Mouse (Mus musculus): ENCODE data around the gene Nae1. TPM values are rescaled to one million over a fixed set of nuclear protein-coding genes. Genes with fewer than 3 reads are reported as not detected.

Nae1 gene
- total RNA-seq (2023; ENCODE audit: inconsistent age): 35.0 to 43.0 TPM (median 39.4 TPM) in 4 replicates

DNA sequence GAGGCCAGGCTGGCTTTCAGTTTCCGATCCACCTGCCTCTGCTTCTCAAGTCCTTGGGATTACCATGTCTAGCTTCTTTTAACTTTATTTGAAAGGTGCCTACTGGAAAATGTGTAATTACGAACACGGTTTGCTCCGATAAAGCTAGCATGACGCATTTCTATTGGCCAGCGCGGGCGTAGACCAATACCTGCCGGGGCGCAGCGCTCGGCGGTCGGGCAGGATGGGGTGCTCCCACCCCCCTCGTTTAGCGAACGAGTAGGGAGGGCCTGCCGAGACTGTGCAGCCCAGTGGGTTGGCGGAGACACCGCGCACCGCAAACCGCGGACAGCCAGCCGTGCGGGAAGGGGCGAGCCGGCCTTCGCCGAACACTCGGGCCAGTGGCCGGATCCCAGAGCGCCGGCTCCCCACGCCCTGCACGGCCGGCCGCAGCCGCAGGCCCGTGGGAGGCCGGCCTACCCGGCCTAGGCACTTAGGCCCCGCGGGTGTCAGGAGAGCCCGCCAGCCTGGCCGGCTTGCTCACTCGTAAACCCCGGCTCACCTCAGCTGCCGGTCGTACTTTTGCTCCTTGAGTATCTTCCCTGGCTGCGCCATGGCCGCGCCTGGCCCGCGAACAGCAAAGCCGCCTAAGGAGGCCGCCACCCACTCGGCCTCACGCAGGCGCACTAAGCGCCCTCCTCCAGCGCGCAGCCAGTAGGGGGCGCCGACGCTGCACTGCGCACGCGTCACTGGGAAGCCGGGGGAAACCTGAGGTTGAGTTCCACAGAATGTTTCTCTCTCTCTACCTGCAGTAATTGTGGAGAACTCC, at the start of gene Nae1, which contains the start of gene Car7:
Nae1 (minus strand) TSS at position 667 of the 808 bp plus-strand sequence.
Car7 (plus strand) TSS at position 719 of the 808 bp plus-strand sequence.

DNA sequence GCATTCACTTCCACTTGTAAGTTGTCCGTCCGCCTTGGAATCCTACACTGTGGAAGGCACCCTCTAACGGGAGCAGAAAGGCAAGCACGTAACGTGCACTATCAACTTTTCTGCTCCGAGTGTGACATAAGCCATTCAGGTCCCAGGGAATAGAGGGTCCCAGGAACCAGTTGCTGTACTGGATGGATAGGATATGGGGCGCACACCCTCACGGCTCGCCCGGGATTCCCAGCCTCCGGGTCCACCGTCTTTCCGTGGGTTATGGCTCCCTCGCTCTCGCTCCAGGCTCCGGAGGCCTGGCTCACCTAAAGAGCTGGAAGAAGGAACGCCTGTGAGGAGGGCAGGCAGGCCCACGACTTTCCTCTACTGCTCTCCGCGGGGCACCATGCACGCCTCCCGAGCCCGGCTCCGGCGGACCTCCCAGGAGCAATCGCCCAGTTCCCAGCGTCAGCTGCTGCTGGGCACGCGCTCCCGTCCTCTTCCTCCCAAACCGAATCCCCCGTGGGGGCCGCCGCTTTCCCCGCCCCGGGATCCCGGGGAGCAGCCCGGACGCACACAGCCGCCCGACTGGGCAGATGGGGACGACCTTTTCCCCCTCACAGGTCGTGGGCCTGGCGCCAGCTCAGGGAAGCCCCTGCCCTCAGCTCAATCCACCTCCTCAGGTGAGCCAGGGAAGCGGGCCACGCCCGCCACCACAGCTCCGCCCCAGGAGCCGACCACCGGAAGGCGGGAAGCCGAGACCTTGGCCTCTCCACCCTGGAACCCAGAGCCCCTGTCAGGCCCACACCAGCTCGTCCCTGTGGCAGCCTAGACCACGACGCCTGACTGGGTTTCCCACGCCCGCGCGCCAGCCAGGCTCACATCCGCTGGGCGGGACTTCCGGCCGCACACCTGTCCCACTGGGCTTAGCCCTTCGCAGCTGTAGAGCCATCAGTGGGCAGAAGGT, 25.1 kb downstream of the Nae1 start, which contains the start of gene Terb1:
Terb1 (minus strand) TSS at position 850 of the 946 bp plus-strand sequence.

Other genes with a start within 250 kb of the Nae1 start
- gene Cmtm2a, start 241.5 kb downstream of the Nae1 start, total RNA-seq (2023; ENCODE audit: inconsistent age): not detected in 4 replicates
- not detected in 4 replicates for gene Gm45711, start 224.6 kb downstream of the Nae1 start, total RNA-seq (2023; ENCODE audit: inconsistent age)
- not detected in 4 replicates for gene Cmtm1, start 224.5 kb downstream of the Nae1 start, total RNA-seq (2023; ENCODE audit: inconsistent age)
- not detected in 4 replicates for gene Gm11020, start 213.1 kb downstream of the Nae1 start, total RNA-seq (2023; ENCODE audit: inconsistent age)
- gene Cmtm2b, start 212.4 kb downstream of the Nae1 start, total RNA-seq (2023; ENCODE audit: inconsistent age): not detected in 4 replicates
- gene Cmtm3, start 195.2 kb downstream of the Nae1 start, total RNA-seq (2023; ENCODE audit: inconsistent age): 11.3 to 18.9 TPM (median 13.8 TPM) in 4 replicates
- 0.48 to 0.72 TPM (median 0.60 TPM) in 4 replicates for gene Cmtm4, start 138.8 kb downstream of the Nae1 start, total RNA-seq (2023; ENCODE audit: inconsistent age)
- gene Dync1li2, start 91.6 kb downstream of the Nae1 start, total RNA-seq (2023; ENCODE audit: inconsistent age): 49.5 to 85.5 TPM (median 58.7 TPM) in 4 replicates
- gene Terb1, start 24.7 kb downstream of the Nae1 start, total RNA-seq (2023; ENCODE audit: inconsistent age): 2.6 to 4.0 TPM (median 3.4 TPM) in 4 replicates
- gene Car7, start 52 bp upstream of the Nae1 start, total RNA-seq (2023; ENCODE audit: inconsistent age): 1.1 to 1.5 TPM (median 1.3 TPM) in 4 replicates
- 9.1 to 9.9 TPM (median 9.3 TPM) in 4 replicates for gene Pdp2, start 56.8 kb upstream of the Nae1 start, total RNA-seq (2023; ENCODE audit: inconsistent age)
- not detected in 4 replicates for gene Cdh16, start 89.8 kb upstream of the Nae1 start, total RNA-seq (2023; ENCODE audit: inconsistent age)
- gene Rrad, start 96.7 kb upstream of the Nae1 start, total RNA-seq (2023; ENCODE audit: inconsistent age): 27.1 to 35.5 TPM (median 32.1 TPM) in 4 replicates
- 25.5 to 31.5 TPM (median 28.1 TPM) in 4 replicates for gene Ciao2b, start 107.3 kb upstream of the Nae1 start, total RNA-seq (2023; ENCODE audit: inconsistent age)
- gene Ces2a, start 199.4 kb upstream of the Nae1 start, total RNA-seq (2023; ENCODE audit: inconsistent age): not detected in 4 replicates

All from B cell, adult (primary cell).